Mouse (Mus musculus): Measurements from ENCODE around the gene Scgn.

DNA sequence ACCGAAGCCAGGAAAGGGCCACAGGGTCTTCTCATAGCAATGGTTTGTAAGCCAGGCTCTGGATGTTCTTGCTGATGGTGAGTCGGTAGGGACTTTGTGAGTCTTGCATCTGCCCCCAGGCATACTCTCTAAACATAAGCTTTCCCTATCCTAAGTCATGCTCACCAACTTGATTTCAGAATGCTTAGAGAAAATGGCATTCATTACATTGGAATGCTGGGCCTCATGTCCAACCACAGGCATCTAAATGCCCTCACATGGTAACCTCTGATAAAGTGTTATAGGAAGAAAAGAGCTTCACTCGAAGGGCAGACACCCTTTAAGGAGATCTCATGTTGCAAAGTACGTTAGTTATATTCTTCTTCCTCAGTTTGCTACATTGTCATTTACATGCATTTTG, 27.5 kb upstream of the Scgn start:
- TF ChIP-seq EP300 (IDR thresholded peaks at IDR 0.05; ENCODE audit: low read depth) (no peak), CTCF (IDR thresholded peaks at IDR 0.05; ENCODE audit: low read depth) (no peak)
